Mouse (Mus musculus): ENCODE data around the gene Hoxd12.

- TF ChIP-seq CTCF (IDR thresholded peaks at IDR 0.05; ENCODE audit: low read depth) (no peak), EP300 (IDR thresholded peaks at IDR 0.05; ENCODE audit: low read depth) (no peak)
Measured at GRCm38 (mm10) chr2:74658024-74658666, 16.7 kb upstream of the Hoxd12 start.
